Mouse (Mus musculus) testis, postnatal 10 days (tissue): ENCODE measurements around the gene Gm49373.

ENCODE experiments used
- DNase-seq: peaks from one replicate; pipeline ENCODE4 v3.0.0; 2021; ENCODE audit warnings: low spot score

Gene Gm49373

DNA sequence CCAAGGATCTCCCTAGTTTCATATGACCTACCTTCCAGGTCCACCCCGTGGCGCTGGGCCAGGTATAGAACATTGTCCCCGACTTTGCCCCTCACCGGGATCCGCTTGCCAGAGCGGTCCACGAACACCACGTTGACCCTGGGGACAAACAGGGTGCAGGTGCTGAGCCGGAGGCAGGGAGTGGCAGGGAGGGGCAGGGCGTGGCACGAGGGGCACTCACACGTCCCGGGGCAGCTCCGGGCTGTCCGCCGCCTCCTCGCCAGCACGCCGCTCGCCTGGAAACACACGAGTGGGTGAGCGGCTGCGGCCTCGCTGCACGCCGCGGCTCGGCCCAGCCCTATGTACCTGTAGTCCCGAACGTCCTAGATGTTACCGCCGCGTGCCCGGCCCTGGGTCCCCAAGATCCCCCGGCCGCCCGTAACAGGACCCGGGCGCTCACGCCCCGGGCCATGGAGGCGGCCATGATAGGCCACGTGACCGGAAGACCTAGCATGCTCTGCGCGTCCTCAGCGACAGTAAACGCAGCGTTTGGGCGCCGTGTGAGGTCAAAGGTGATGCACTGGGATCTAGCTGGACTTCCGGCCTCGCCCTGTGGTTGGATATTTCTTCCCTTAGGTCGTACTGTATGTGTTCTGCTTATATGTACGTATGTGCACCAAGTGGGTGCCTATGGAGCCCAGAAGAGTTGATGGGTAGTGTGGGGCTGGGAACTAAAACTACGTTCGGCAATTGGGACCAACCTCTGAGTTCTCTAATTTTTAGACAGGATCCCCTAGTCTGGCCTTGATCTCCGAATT lies at the start of gene Gm49373, which contains the start of gene Fdx1l:
Gm49373 (minus strand) TSS at position 53 of the 797 bp plus-strand sequence.
Fdx1l (minus strand) TSS at position 571 of the 797 bp plus-strand sequence.
- DNase-seq: peak; percentile 91

DNA sequence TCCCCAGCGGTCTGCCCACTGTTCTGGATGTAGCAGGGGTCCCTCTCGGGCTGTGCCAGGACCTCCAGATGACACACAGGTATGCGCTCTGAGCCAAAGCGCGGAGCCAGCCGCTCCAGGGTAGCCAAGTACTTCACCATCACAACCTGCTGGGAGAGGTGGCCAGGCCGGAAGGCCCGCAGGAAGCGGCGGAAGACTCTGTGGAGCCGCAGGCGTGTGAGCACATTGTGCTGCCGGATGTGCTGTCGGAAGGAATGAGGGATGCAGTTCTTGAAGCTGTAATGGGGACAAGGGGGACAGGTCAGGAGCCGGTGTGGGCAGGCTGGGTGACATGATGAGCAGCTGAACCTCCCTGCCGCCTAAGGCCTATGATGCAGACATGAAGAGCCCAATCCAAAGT lies 48.6 kb upstream of the Gm49373 start:
- no peak for DNase-seq

DNA sequence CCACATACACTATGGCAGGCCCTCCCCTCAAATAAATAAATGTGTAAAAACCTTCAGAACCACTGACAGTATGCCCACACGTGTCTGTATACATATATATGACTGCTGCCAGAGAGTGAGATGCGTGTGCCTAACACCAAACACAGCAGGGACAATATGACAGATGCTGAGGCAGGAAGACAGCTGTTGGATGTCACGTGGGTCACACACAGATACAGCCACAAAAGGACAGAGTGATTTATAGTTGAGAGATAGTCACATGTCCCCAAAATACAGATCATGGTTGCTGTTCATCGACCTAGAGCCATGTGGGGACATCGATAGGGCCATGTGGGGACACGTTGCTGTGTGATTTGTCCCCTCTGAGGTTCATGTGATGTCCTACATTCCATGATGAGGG lies 44.2 kb upstream of the Gm49373 start:
- no peak for DNase-seq

DNA sequence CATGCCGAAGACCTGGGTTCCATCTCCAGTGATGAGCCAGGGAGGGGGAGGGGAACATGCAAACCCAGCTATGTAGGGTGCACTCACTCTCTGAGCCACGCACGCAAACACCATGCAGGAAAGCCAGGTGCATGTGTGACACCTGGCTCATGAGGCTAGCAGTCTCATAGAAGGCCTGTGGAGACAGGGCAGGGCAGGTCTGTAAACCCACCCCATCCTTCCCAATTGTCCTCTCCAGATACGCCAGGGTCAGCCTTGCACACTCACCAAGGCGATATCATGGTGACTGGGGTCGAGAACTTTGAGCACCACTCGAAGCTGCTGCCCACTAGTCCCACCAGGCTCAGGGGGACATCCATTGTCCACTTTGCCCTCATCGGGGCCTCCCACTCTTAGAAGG lies 42.2 kb upstream of the Gm49373 start:
- DNase-seq: no peak

DNA sequence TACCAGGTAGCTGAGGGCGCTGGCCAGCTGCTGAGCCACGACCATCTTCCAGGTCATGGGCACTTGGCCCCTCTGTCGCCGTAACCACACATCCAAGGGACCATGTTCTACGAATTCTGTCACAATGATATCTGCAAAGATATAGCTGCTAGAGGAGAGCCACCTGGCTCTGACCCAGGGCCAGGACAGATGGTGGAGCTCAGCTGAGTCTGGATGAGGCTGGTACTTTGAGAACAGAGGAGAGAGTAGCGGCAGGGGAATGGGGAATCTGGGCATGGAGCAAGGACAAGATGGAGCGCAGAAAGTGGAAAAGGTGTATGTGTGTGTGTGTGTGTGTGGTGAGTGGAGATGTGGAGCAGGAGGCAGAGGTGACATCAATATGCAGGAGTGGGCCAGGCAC lies 41.3 kb upstream of the Gm49373 start:
- no peak for DNase-seq

DNA sequence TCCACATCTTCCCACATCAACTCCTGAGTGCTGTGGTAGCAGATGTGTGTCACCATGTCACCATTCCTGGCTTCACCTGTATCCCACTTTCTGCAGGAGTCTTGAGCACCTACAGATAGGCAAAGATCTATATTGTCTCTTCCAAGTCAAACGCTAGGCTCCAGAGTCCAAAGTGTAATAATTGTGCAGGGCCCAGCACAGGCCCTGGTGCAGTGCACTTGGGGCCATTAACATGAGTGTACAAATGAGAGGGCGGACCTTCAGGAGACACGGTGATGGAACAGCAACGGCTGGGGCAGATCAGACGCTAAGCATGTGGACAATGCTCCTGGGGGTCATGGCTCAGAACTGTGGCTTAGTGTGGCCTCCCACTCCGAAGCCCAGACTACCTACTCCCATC lies 40.9 kb upstream of the Gm49373 start:
- no peak for DNase-seq

DNA sequence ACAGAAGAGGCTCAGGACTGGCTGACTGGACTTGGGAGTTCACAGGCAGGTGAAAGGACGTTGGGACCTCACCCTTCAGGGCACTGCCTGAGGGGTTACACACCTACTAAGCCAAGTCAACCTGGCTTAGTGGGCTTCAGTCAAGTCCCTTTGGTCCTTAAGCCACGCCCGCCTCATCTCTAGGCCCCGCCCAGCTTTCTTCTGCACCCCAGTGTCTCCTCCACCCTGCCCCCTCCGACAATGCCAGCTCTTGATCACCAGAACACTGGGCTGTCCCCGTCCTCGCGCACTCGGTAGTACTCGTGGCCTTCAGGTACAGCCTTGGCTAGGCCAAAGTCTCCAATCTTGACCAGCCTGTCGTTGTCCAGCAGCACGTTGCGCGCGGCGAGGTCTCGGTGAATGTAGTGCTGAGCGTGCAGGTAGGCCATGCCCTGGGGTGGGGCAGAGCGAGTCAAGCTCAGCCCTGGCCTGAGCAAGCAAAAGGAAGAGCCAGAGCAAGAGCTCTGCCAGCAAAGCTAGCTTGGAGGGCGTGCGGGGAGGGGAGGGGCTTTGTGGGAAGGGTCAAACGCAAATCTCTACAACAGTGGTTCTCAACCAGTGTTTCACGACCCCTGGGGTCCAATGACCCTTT lies 34.8 kb upstream of the Gm49373 start:
- DNase-seq: peak; percentile 61

DNA sequence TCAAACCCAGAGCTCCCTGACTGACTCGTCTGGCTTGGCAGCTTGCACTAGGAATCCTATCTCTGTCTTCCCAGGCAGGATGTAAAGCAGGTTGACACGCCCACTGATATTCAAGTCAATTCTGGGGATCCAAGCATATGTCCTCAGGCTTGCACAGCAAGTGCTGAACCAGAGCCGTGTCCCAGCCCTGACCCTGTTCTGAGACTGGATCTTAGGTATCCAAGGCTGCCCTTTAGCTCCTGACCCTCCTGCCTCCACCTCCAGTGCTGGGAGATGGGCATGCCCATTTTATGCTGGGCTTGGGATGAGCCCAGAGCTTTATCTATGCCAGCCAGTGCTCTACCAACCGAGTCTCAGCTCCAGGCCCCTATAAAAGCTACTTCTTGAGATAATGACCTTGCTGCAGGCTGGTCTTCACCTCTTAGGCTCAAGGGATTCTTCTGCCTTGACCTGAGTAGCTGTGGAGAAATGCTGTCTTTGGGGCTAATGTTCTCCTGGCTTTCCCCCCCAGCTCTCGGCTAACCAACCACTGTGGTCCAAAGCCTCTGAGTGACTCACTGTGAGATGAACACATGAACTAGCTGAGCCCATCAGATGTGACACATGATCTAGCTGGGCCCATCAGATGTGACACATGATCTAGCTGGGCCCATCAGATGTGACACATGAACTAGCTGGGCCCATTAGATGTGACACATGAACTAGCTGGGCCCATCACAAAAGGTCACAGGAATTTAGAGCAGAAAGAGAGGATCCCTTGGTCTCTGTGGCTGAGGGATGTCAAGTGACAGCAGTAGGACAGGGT lies 33.1 kb upstream of the Gm49373 start:
- no peak for DNase-seq

DNA sequence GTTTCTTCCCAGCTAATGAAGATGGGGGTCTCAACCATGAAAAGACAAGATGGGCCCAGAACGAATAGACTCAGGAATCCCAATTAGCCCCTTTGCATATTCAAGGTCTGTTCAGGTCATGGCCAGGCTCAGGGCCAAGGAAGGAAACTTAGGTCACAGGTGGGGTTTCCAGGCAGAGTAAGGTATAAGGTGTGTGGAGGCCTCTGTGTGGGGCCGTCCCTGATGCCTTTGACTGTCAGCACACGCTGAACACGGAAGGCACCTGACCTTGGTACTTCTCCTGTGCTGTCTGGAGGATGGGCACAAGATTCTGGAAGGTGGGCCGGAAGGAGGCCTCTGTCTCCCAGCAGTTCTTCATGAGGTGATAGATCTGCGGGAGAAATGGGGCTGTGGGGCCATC lies 31.9 kb upstream of the Gm49373 start:
- no peak for DNase-seq

DNA sequence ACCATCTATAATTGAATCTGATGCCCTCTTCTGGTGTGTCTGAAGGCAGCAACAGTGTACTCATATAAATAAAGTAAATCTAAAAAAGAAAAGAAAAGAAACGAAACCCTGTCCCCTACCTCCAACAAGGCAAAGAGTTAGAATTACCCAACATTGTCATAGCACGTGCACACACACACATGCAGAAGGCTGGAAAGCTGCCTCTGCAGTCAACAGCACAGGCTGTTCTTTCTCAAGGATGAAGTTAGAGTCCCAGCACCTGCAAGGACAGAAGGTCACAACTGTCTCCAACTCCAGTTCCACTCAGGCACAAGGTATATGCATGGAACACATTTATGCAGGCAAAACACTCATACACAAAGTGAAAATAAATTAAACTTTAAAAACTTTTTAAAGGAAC lies 29.2 kb upstream of the Gm49373 start:
- no peak for DNase-seq

DNA sequence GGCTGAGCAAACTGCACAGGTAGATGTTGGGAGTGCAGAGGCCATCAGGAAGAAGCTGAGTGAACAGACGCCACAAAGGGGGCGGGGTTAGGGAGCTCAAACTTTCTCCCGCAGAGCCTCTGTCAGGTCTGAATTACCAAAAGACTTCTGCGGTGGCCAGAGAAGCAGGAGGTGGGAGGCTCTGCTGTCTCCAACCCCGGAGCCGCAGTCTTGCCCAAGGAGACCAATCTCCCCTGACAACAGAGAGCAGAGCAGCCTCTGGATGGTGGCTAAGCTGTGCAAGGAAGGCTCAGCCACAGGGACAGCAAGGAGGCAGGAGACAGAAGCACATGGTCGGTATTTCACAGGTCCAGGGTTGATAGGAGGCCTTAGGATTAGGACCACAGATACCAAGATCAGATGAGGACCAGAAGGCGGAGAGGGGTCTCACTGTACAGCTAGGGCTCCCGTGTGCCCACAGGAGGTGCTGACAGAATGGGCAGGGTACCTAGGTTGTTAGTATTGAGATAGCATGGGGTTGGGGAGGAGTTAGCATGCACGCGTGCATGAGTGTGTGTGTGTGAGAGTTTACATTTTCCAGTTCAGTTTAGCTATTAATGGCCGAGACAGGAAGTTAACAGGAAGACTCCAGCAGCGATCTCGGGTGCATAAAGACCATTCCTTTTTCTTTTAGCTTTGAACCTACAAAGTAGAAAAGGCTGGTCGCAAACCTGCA lies 27.7 kb upstream of the Gm49373 start:
- no peak for DNase-seq

DNA sequence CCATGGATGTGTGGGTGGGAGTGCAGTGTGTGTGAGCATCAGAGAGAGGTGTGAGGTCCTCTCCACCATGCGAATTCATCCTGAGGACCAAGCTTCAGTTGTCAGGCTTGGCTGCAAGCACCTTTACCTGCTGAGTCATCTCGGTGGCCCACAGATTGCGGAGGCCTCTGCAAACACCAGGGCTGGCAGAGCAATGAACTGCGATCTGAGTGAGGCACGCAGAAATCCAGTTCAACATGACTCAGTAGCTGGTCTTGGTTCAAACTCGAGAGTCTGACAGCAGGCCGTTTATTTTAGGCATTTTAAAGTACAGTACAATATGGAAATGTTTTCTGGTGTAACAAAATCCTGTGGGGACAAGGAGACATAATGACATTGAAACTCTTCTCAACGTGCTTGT lies 24.9 kb upstream of the Gm49373 start:
- DNase-seq: no peak

DNA sequence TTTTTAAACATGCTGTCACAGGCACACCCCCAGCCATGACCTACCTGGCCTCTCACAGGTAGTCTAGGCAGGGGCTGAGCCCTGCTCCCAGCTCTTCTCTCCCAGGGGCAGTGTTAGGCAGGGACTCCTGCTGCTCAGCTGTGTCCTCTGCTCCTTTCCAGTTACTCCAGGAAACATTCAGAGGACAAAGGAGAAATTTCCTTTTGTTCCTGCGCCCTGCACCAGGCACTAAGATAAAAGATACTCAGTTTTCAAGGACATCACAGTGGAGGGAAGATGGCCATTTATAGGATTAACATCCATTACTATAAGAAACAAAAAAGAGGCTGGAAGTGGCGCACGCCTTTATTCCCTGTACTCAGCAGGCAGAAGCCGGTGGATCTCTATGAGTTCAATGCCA lies 23.1 kb upstream of the Gm49373 start:
- no peak for DNase-seq

DNA sequence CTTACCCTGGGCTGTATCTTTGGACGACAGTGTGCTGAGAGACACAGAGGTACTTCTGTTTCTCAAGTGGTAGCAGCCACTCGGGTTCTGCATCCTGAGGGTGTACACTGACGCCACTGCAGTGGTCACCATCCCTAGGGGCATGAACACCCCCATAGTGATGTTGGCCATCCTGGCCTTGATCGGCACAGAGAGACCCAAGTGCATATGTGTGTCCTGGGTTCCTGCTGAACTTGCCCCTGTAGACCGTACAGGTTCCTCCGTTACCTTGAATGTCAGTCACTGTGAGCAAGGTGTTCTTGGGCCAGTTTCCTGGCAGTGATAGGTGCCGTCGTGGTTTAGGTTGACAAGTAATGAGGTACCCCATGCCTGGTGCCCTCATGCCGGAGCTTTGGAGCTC lies 20.5 kb upstream of the Gm49373 start:
- DNase-seq: no peak

DNA sequence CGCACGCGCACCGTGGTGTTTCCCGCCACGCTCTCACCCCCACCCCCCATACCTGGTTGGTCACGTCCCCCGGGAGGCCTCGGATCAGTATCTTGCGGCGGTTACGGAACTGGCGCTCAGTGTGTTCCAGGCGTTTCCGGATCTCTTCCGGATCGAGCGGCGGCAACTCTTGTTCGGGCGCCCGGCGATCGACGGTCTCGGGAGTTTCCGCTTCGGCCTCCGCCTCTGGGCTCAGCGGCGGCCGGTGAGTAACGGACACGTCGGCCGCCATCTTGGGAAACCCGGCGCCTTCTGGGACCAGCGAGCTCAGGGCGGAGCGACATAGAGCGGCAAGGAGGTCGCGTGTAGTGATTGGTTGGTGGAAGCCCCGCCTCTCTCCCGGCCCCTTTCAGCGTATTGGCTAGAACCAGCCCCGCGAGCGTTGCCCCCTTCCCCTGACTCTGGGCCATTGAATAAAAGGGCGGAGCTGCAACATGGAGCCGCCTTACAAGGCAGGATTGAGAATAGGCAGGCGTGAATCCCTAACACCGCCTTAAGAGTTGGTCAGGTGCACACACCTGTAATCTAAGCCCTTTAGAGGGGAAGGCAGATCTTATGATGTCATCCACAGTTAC lies 18.9 kb upstream of the Gm49373 start, which contains the start of the genes Gm38431 and Raver1:
Gm38431 (minus strand) TSS at position 291 of the 614 bp plus-strand sequence.
Raver1 (minus strand) TSS at position 302 of the 614 bp plus-strand sequence.
- peak; percentile 98 for DNase-seq

DNA sequence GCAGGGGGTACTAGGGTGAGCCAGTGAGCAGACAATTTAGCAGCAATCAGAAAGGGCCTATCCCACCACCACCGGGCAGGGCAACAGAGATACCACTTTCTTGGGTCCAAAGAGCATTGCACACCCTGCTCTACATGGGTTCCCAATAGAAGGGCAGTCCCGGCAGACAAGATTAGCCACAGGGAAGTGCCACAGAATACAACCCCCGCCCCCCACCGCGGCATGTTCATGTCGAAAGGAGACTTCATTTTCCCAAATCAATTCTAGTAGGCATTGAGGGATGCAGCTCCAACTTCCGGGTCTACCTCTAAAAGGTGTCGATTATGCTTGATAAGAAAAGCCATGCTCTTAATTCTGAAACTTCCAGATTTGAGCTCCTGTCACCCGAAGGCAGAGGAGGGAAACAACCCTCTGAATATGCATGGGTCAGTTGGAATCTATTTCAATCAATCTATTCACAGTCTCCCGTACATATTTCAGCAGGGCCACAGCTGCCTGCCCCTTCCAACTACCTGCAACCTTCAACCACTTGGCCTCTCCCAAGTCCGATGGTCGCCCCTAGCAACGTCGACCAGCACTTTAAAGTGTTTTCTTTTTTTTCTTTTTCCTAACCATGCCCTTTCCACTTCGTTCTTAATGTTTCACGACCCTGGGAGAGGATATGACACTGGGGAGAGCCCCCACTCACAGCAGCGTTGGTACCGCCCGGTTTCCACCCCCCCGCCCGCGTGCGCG lies 18.2 kb upstream of the Gm49373 start:
- DNase-seq: no peak

DNA sequence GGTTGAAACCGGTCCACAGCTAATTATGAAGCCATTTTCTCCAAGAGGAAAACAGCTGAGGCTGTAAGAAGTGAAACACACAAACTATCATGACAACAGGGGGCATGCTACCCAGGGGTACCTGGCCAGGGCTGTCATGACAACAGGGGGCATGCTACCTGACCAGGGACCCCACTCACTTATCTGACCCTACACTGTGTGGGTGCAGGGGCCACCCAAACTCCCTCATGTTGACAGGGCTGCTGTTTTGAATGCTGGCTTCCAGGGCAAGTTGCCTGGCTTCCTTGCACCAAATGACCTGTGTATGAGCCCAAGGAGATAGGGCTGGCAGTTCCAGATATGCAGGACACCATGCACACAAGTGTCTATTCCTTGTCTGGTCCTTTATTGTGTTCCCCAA lies 17.6 kb upstream of the Gm49373 start:
- no peak for DNase-seq

DNA sequence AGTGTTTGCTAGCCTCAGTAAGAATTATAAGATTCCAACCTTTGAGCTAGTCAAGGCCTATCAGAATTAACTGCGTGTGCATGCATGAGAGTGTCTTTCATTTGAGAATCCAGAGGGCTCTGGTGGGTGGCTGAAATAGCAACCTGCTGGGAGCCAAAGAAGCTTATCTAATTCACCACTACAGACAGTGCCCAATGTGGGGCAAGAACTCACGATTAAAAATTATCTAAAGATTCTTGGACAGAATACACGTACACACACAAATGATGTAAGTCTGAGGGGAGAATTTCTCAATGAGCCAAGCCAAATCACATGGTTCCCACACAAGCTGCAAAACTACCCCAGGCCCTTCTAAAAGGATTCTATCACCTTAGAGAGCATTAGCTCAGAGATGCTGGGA lies 10.4 kb upstream of the Gm49373 start:
- DNase-seq: no peak

DNA sequence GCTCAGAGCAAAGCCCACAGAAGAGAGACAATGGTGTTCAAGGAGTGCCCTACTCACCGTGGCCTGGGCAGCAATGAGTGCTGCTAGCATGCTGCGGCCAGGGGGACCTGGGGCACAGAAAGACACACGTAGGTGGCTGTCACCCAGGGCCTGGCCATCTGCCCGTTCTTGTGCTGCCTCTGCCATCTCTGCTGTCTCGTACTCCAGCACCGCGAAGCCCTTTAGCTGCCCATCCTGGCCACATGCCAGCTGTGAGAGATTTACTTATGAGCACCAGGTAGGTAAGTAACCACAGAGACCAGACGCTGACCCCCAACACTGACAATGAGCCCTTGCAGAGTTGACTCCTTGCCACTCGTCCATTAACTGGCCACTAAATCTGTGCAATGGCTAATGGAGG lies 8.2 kb upstream of the Gm49373 start:
- no peak for DNase-seq

DNA sequence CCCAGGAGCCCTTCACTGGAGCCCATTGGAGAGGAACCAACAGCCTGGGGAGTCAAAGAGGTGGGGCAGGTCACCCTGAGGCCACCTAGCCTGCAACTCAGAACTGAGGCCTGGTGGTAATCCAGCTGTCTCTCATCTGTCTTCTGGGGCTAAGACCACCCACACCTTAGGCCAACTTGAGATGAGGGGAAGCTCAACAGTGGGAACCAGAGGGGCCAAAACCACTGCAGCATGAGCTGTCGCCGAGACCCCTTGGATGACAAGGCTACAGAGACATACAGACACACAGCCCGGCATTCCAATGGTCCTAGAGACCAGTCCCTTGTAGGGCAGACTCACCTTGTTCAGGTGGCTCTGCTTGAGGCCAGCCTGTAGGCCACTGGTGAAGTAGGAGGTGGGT lies 2.7 kb upstream of the Gm49373 start:
- no peak for DNase-seq

DNA sequence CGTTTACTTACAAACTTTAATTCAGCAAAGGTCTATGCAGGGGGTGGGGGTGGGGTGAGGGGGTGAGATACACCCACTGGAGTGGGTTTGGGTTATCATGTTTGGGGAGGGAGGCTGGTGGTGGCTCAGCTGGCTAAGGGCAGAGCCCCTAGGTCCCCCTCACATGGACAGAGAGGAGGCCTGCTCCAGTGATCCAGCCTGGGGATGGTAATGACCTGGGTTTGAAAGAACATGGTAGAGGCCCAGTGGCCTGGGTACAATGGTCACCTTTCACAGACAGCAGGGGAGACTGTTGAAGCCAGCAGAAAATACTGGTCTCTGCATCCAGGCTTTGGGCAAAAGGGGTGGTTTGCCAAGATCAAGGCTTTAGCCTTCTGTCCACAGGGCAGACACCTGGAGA lies 1.3 kb upstream of the Gm49373 start:
- no peak for DNase-seq
